Mouse (Mus musculus) adrenal gland, postnatal 4 days (tissue): ENCODE data around the gene Cfdp1. TPM values are rescaled to one million over a fixed set of nuclear protein-coding genes. Genes with fewer than 3 reads are reported as not detected.

Experiments
- DNase-seq, 2 experiments: peaks; one replicate each; pipeline ENCODE4 v3.0.0; 2021 to 2022; ENCODE audit warnings: low spot score in 2 of 2, mixed read lengths in 2 of 2
- total RNA-seq, 2 experiments: library from RNA; stranded (reverse); gene quantifications; 2 replicates each; pipeline ENCODE4 v1.2.3; 2021

Gene Cfdp1
- total RNA-seq, 2 experiments from 2014 or later, result 84.4 to 100.0 TPM

GRCm38 (mm10) chr8:111771625-111772020 lies 82.5 kb downstream of the Cfdp1 start:
- DNase-seq, result no peak

GRCm38 (mm10) chr8:111770958-111771624 lies 83.0 kb downstream of the Cfdp1 start:
- DNase-seq, result no peak

- peak in 1 of 2 experiments; percentile 27 for DNase-seq
Observed at GRCm38 (mm10) chr8:111769764-111770428, 84.2 kb downstream of the Cfdp1 start.

- no peak for DNase-seq
Observed at GRCm38 (mm10) chr8:111769296-111769695, 84.8 kb downstream of the Cfdp1 start.

- DNase-seq, result no peak
Observed at GRCm38 (mm10) chr8:111768651-111769050, 85.4 kb downstream of the Cfdp1 start.

GRCm38 (mm10) chr8:111765616-111766015 lies 88.5 kb downstream of the Cfdp1 start:
- DNase-seq, result no peak

GRCm38 (mm10) chr8:111765096-111765495 lies 89.0 kb downstream of the Cfdp1 start:
- no peak for DNase-seq

GRCm38 (mm10) chr8:111760708-111761107 lies 93.4 kb downstream of the Cfdp1 start:
- no peak for DNase-seq

GRCm38 (mm10) chr8:111758817-111759216 lies 95.3 kb downstream of the Cfdp1 start:
- DNase-seq, result no peak

GRCm38 (mm10) chr8:111757599-111757998 lies 96.5 kb downstream of the Cfdp1 start:
- no peak for DNase-seq

GRCm38 (mm10) chr8:111754736-111755135 lies 99.4 kb downstream of the Cfdp1 start:
- no peak for DNase-seq

GRCm38 (mm10) chr8:111754088-111754487 lies 100.0 kb downstream of the Cfdp1 start:
- no peak for DNase-seq

- no peak for DNase-seq
Observed at GRCm38 (mm10) chr8:111748766-111749165, 105.3 kb downstream of the Cfdp1 start.

- no peak for DNase-seq
Observed at GRCm38 (mm10) chr8:111747866-111748649, 106.0 kb downstream of the Cfdp1 start.

- no peak for DNase-seq
Observed at GRCm38 (mm10) chr8:111746582-111747465, 107.3 kb downstream of the Cfdp1 start.

GRCm38 (mm10) chr8:111745591-111746418 lies 108.3 kb downstream of the Cfdp1 start:
- no peak for DNase-seq

GRCm38 (mm10) chr8:111745086-111745485 lies 109.0 kb downstream of the Cfdp1 start:
- no peak for DNase-seq

- DNase-seq, result peak; percentile 72 to 82
Observed at GRCm38 (mm10) chr8:111743792-111744696, 110.0 kb downstream of the Cfdp1 start, which contains the start of gene Bcar1. Gene Bcar1 (minus strand): TSS chr8:111743809.
